Mouse (Mus musculus): ENCODE measurements at regions not wholly inside any gene's neighbourhood (a gene's known extent, or its start where the extent isn't known, plus 50 kb on each side); places are given as distances from the start of the nearest gene placed in this dataset.

- no peak for DNase-seq (ENCODE audit: low spot score in 2 of 2)
- intact Hi-C loops (cut with DNase I): loop anchor here (5.0 kb wide), 1 partner anchor 77 kb away; no protein-coding TSS in a partner anchor
These were observed 80.6 kb downstream of the Sik1 start for GRCm38 (mm10) chr17:31775037-31775436.

- intact Hi-C loops (cut with DNase I): loop anchor here (5.0 kb wide), 1 partner anchor 76 kb away; no protein-coding TSS in a partner anchor
- DNase-seq (ENCODE audit: low spot score in 2 of 2): no peak
These were observed 79.6 kb downstream of the Sik1 start for GRCm38 (mm10) chr17:31775966-31776365.

- intact Hi-C loops (cut with DNase I): loop anchor here (5.0 kb wide), 1 partner anchor 75 kb away; no protein-coding TSS in a partner anchor
- no peak for DNase-seq (ENCODE audit: low spot score in 2 of 2)
These were observed 78.5 kb downstream of the Sik1 start for GRCm38 (mm10) chr17:31776949-31777607.

GRCm38 (mm10) chr17:31777751-31778150 lies 77.9 kb downstream of the Sik1 start:
- intact Hi-C loops (cut with DNase I): loop anchor here (5.0 kb wide), 1 partner anchor 75 kb away; no protein-coding TSS in a partner anchor
- no peak for DNase-seq (ENCODE audit: low spot score in 2 of 2)

- intact Hi-C loops (cut with DNase I): loop anchor here (5.0 kb wide), 1 partner anchor 73 kb away; no protein-coding TSS in a partner anchor
- no peak for DNase-seq (ENCODE audit: low spot score in 2 of 2)
These were observed 76.1 kb downstream of the Sik1 start for GRCm38 (mm10) chr17:31779466-31779865.

- intact Hi-C loops (cut with DNase I): no loop called here
- DNase-seq (ENCODE audit: low spot score in 2 of 2): no peak
These were observed 73.4 kb downstream of the Sik1 start for GRCm38 (mm10) chr17:31782251-31782650.

- intact Hi-C loops (cut with DNase I): no loop called here
- no peak for DNase-seq (ENCODE audit: low spot score in 2 of 2)
These were observed 72.5 kb downstream of the Sik1 start for GRCm38 (mm10) chr17:31783071-31783470.

- no peak for DNase-seq (ENCODE audit: low spot score in 2 of 2)
- intact Hi-C loops (cut with DNase I): no loop called here
These were observed 67.3 kb downstream of the Sik1 start for GRCm38 (mm10) chr17:31788316-31788715.

GRCm38 (mm10) chr17:31789068-31789583 lies 66.5 kb downstream of the Sik1 start:
- intact Hi-C loops (cut with DNase I): no loop called here
- no peak for DNase-seq (ENCODE audit: low spot score in 2 of 2)

GRCm38 (mm10) chr17:31789906-31790279 lies 65.7 kb downstream of the Sik1 start:
- DNase-seq (ENCODE audit: low spot score in 2 of 2): no peak
- intact Hi-C loops (cut with DNase I): no loop called here

GRCm38 (mm10) chr17:31790280-31791063 lies 65.1 kb downstream of the Sik1 start:
- intact Hi-C loops (cut with DNase I): no loop called here
- DNase-seq (ENCODE audit: low spot score in 2 of 2): peak; percentile 29 to 64

GRCm38 (mm10) chr17:31791656-31792055 lies 63.9 kb downstream of the Sik1 start:
- DNase-seq (ENCODE audit: low spot score in 2 of 2): no peak
- intact Hi-C loops (cut with DNase I): no loop called here

- intact Hi-C loops (cut with DNase I): no loop called here
- DNase-seq (ENCODE audit: low spot score in 2 of 2): no peak
These were observed 62.6 kb downstream of the Sik1 start for GRCm38 (mm10) chr17:31793040-31793439.

- DNase-seq (ENCODE audit: low spot score in 2 of 2): no peak
- intact Hi-C loops (cut with DNase I): no loop called here
These were observed 62.1 kb downstream of the Sik1 start for GRCm38 (mm10) chr17:31793521-31793920.

- intact Hi-C loops (cut with DNase I): no loop called here
- DNase-seq (ENCODE audit: low spot score in 2 of 2): no peak
These were observed 61.6 kb downstream of the Sik1 start for GRCm38 (mm10) chr17:31793964-31794363.
